Mouse (Mus musculus): ENCODE measurements around the gene Gm17387. TPM values are rescaled to one million over a fixed set of nuclear protein-coding genes. Genes with fewer than 3 reads are reported as not detected.

Gm17387 gene
- polyA plus RNA-seq, 1 experiment from 2014 or later: not detected

DNA sequence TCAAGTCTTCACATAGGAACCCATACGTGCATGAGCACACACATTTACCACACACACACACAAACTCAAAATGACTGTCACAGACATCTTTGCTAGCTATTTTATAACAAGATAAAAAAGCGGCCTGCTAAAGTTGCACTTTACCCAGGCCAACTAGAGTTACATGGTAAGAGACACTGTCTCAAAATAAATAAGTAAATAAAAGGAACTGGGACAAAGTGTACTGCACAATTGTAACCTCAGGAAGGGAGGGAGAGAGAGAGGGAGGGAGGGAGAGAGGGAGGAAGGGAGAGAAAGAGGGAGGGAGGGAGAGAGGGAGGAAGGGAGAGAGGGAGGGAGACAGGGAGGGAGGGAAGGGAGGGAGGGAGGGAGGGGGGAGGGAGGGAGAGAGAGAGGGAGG lies 23.5 kb downstream of the Gm17387 start:
- Histone ChIP-seq H3K4me3 (ENCODE audit: low read depth, low read length) (no peak overlapping the region), H3K27ac (ENCODE audit: low read depth, low read length) (no peak overlapping the region), H3K9ac (ENCODE audit: low read length) (no peak overlapping the region), H3K9me3 (ENCODE audit: control insufficient read depth, low read length) (no peaks in the 10 kb centered on the region), H3K36me3 (ENCODE audit: control insufficient read depth, insufficient read depth, low read length) (no peaks in the 10 kb centered on the region), H3K4me2 (no peak overlapping the region), H3K27me3 (ENCODE audit: control insufficient read depth, insufficient read depth, low read length) (no peaks in the 10 kb centered on the region), H3K4me1 (ENCODE audit: control insufficient read depth, insufficient read depth, low read length) (peaks cover 4% of the 10 kb centered on the region; the same call in 1 of the 2 replicates)
- WGBS: 75% methylated on average over 2 of the region's 2 CpGs
- DNase-seq (ENCODE audit: low spot score, missing footprints) (no peak), ATAC-seq (ENCODE audit: low FRiP score) (no peak)

- Histone ChIP-seq H3K4me3 (ENCODE audit: low read depth, low read length) (no peak overlapping the region), H3K27me3 (ENCODE audit: control insufficient read depth, insufficient read depth, low read length) (no peaks in the 10 kb centered on the region), H3K9me3 (ENCODE audit: control insufficient read depth, low read length) (no peaks in the 10 kb centered on the region), H3K36me3 (ENCODE audit: control insufficient read depth, insufficient read depth, low read length) (no peaks in the 10 kb centered on the region), H3K9ac (ENCODE audit: low read length) (no peak overlapping the region), H3K4me2 (no peak overlapping the region), H3K4me1 (ENCODE audit: control insufficient read depth, insufficient read depth, low read length) (no peaks in the 10 kb centered on the region), H3K27ac (ENCODE audit: low read depth, low read length) (no peak overlapping the region)
- DNase-seq (ENCODE audit: low spot score, missing footprints) (no peak), ATAC-seq (ENCODE audit: low FRiP score) (no peak)
- WGBS: 83% methylated on average over 4 of the region's 4 CpGs
Measured at GRCm38 (mm10) chr7:141055785-141056184, 26.9 kb downstream of the Gm17387 start.

- no peak for ATAC-seq (ENCODE audit: low FRiP score)
- WGBS: 93% methylated on average over 6 of the region's 6 CpGs
Measured at GRCm38 (mm10) chr7:141056976-141057375, 28.0 kb downstream of the Gm17387 start.

GRCm38 (mm10) chr7:141057541-141057940 lies 28.6 kb downstream of the Gm17387 start:
- 93% methylated on average over 1 of the region's 1 CpGs for WGBS

More at GRCm38 (mm10) chr7:141056976-141057375, 28.0 kb downstream of the Gm17387 start:
- no peaks in the 10 kb centered on the region for H3K36me3 ChIP-seq (ENCODE audit: control insufficient read depth, insufficient read depth, low read length)
- H3K9ac ChIP-seq (ENCODE audit: low read length): no peak overlapping the region
- H3K27me3 ChIP-seq (ENCODE audit: control insufficient read depth, insufficient read depth, low read length): no peaks in the 10 kb centered on the region
- no peak overlapping the region for H3K27ac ChIP-seq (ENCODE audit: low read depth, low read length)
- no peak overlapping the region for H3K4me2 ChIP-seq
- H3K4me1 ChIP-seq (ENCODE audit: control insufficient read depth, insufficient read depth, low read length): peaks cover 7% of the 10 kb centered on the region
- H3K9me3 ChIP-seq (ENCODE audit: control insufficient read depth, low read length): no peaks in the 10 kb centered on the region
- no peak for DNase-seq (ENCODE audit: low spot score, missing footprints)
- no peak overlapping the region for H3K4me3 ChIP-seq (ENCODE audit: low read depth, low read length)

GRCm38 (mm10) chr7:141058601-141059341 lies 29.8 kb downstream of the Gm17387 start:
- ATAC-seq (ENCODE audit: low FRiP score): no peak
- no peak overlapping the region for H3K4me3 ChIP-seq (ENCODE audit: low read depth, low read length)
- H3K27ac ChIP-seq (ENCODE audit: low read depth, low read length): no peak overlapping the region
- no peaks in the 10 kb centered on the region for H3K9me3 ChIP-seq (ENCODE audit: control insufficient read depth, low read length)
- WGBS: 91% methylated on average over 14 of the region's 14 CpGs
- H3K27me3 ChIP-seq (ENCODE audit: control insufficient read depth, insufficient read depth, low read length): no peaks in the 10 kb centered on the region
- H3K4me1 ChIP-seq (ENCODE audit: control insufficient read depth, insufficient read depth, low read length): peaks cover 11% of the 10 kb centered on the region
- no peak for DNase-seq (ENCODE audit: low spot score, missing footprints)
- no peak overlapping the region for H3K4me2 ChIP-seq
- H3K36me3 ChIP-seq (ENCODE audit: control insufficient read depth, insufficient read depth, low read length): no peaks in the 10 kb centered on the region; the same call in 1 of the 2 replicates
- H3K9ac ChIP-seq (ENCODE audit: low read length): no peak overlapping the region

More at GRCm38 (mm10) chr7:141057541-141057940, 28.6 kb downstream of the Gm17387 start:
- Histone ChIP-seq H3K36me3 (ENCODE audit: control insufficient read depth, insufficient read depth, low read length) (no peaks in the 10 kb centered on the region), H3K4me2 (no peak overlapping the region), H3K9ac (ENCODE audit: low read length) (no peak overlapping the region), H3K27ac (ENCODE audit: low read depth, low read length) (no peak overlapping the region), H3K9me3 (ENCODE audit: control insufficient read depth, low read length) (no peaks in the 10 kb centered on the region), H3K4me3 (ENCODE audit: low read depth, low read length) (no peak overlapping the region), H3K27me3 (ENCODE audit: control insufficient read depth, insufficient read depth, low read length) (no peaks in the 10 kb centered on the region), H3K4me1 (ENCODE audit: control insufficient read depth, insufficient read depth, low read length) (peaks cover 11% of the 10 kb centered on the region)
- ATAC-seq (ENCODE audit: low FRiP score) (no peak), DNase-seq (ENCODE audit: low spot score, missing footprints) (no peak)

DNA sequence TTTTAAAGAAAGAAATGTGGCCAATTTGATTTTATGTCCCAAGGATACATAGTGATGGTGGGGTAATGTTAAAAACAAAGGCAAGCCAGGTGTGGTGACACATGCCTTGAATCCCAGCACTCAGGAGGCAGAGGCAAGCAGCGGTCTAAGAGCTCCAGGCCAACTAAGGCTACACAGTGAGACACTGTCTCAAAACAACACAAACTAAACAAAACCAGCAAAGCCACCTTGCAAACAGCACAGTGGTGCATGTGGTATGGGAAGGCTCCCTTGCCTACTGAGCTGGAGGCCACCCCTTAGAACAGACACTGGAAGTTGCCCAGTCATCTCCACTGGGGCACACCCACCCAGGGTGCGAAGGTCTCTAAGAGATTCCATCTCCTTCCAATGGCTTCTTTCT lies 31.0 kb downstream of the Gm17387 start:
- no peak overlapping the region for H3K27ac ChIP-seq (ENCODE audit: low read depth, low read length)
- ATAC-seq (ENCODE audit: low FRiP score): no peak
- H3K36me3 ChIP-seq (ENCODE audit: control insufficient read depth, insufficient read depth, low read length): peaks cover 10% of the 10 kb centered on the region; the same call in 1 of the 2 replicates

GRCm38 (mm10) chr7:141060426-141061242 lies 31.7 kb downstream of the Gm17387 start, which contains the start of gene B4galnt4:
B4galnt4 (plus strand) TSS chr7:141061104.
- peak; percentile 98 for ATAC-seq (ENCODE audit: low FRiP score)
- 1% methylated on average over 71 of the region's 72 CpGs for WGBS

More for the DNA sequence above, 31.0 kb downstream of the Gm17387 start:
- H3K4me1 ChIP-seq (ENCODE audit: control insufficient read depth, insufficient read depth, low read length): peaks cover 11% of the 10 kb centered on the region
- no peak for DNase-seq (ENCODE audit: low spot score, missing footprints)
- H3K27me3 ChIP-seq (ENCODE audit: control insufficient read depth, insufficient read depth, low read length): no peaks in the 10 kb centered on the region
- WGBS: 63% methylated on average over 2 of the region's 2 CpGs
- peak overlapping the region; percentile 93 for H3K4me2 ChIP-seq
- no peaks in the 10 kb centered on the region for H3K9me3 ChIP-seq (ENCODE audit: control insufficient read depth, low read length)
- H3K4me3 ChIP-seq (ENCODE audit: low read depth, low read length): peak overlapping the region; percentile 89
- H3K9ac ChIP-seq (ENCODE audit: low read length): peak overlapping the region; percentile 98

GRCm38 (mm10) chr7:141061269-141061692 lies 32.4 kb downstream of the Gm17387 start:
- Histone ChIP-seq H3K27me3 (ENCODE audit: control insufficient read depth, insufficient read depth, low read length) (no peaks in the 10 kb centered on the region), H3K9me3 (ENCODE audit: control insufficient read depth, low read length) (no peaks in the 10 kb centered on the region), H3K27ac (ENCODE audit: low read depth, low read length) (peak overlapping the region; percentile 54), H3K9ac (ENCODE audit: low read length) (peak overlapping the region; percentile 98), H3K36me3 (ENCODE audit: control insufficient read depth, insufficient read depth, low read length) (peaks cover 14% of the 10 kb centered on the region; the same call in 1 of the 2 replicates), H3K4me1 (ENCODE audit: control insufficient read depth, insufficient read depth, low read length) (peaks cover 11% of the 10 kb centered on the region), H3K4me2 (peak overlapping the region; percentile 93), H3K4me3 (ENCODE audit: low read depth, low read length) (peak overlapping the region; percentile 89)
- WGBS: under 1% methylated on average over 37 of the region's 37 CpGs
- peak; percentile 96 for DNase-seq (ENCODE audit: low spot score, missing footprints)
- ATAC-seq (ENCODE audit: low FRiP score): peak; percentile 80

More at GRCm38 (mm10) chr7:141060426-141061242, 31.7 kb downstream of the Gm17387 start, which contains the start of gene B4galnt4:
- Histone ChIP-seq H3K9ac (ENCODE audit: low read length) (peak within 1 kb of the TSS; percentile 98), H3K4me3 (ENCODE audit: low read depth, low read length) (peak within 1 kb of the TSS; percentile 89), H3K4me2 (peak within 1 kb of the TSS; percentile 93), H3K4me1 (ENCODE audit: control insufficient read depth, insufficient read depth, low read length) (peaks cover 11% of the 10 kb centered on the region), H3K36me3 (ENCODE audit: control insufficient read depth, insufficient read depth, low read length) (peaks cover 13% of the 10 kb centered on the region; the same call in 1 of the 2 replicates), H3K27ac (ENCODE audit: low read depth, low read length) (peak within 1 kb of the TSS; percentile 54), H3K27me3 (ENCODE audit: control insufficient read depth, insufficient read depth, low read length) (no peaks in the 10 kb centered on the region), H3K9me3 (ENCODE audit: control insufficient read depth, low read length) (no peaks in the 10 kb centered on the region)
- DNase-seq (ENCODE audit: low spot score, missing footprints): peak; percentile 97
